Mouse (Mus musculus): ENCODE measurements around the gene Gm10271. TPM values are rescaled to one million over a fixed set of nuclear protein-coding genes. Genes with fewer than 3 reads are reported as not detected.

The Gm10271 gene
- polyA plus RNA-seq, 1 experiment from 2014 or later = not detected

GRCm38 (mm10) chr10:117009691-117010090, 37.3 kb upstream of the Gm10271 start:
- ATAC-seq = no peak
- Histone ChIP-seq H3K27ac (ENCODE audit: low read depth) (no peak overlapping the region), H3K36me3 (replicated peaks; ENCODE audit: insufficient read depth, low read length) (no peaks in the 10 kb centered on the region), H3K9me3 (ENCODE audit: low read length) (no peaks in the 10 kb centered on the region), H3K4me2 (ENCODE audit: low read depth, low read length) (no peak overlapping the region), H3K9ac (replicated peaks) (no peak overlapping the region), H3K4me1 (ENCODE audit: insufficient read depth) (no peaks in the 10 kb centered on the region), H3K4me3 (ENCODE audit: low read depth, low read length) (no peak overlapping the region), H3K27me3 (ENCODE audit: insufficient read depth, low read length) (no peaks in the 10 kb centered on the region)
- DNase-seq = no peak
- TF ChIP-seq CTCF (IDR thresholded peaks at IDR 0.05; ENCODE audit: low read depth) (no peak), EP300 (IDR thresholded peaks at IDR 0.05; ENCODE audit: low read depth) (no peak)
- 73% methylated on average over 6 of the region's 6 CpGs for whole genome bisulfite sequencing (ENCODE audit: insufficient replicate concordance)

GRCm38 (mm10) chr10:117005707-117006464, 33.5 kb upstream of the Gm10271 start:
- Histone ChIP-seq H3K36me3 (replicated peaks; ENCODE audit: insufficient read depth, low read length) (no peaks in the 10 kb centered on the region), H3K4me1 (ENCODE audit: insufficient read depth) (no peaks in the 10 kb centered on the region), H3K27ac (ENCODE audit: low read depth) (no peak overlapping the region), H3K4me2 (ENCODE audit: low read depth, low read length) (no peak overlapping the region), H3K9ac (replicated peaks) (no peak overlapping the region), H3K9me3 (ENCODE audit: low read length) (no peaks in the 10 kb centered on the region), H3K27me3 (ENCODE audit: insufficient read depth, low read length) (no peaks in the 10 kb centered on the region), H3K4me3 (ENCODE audit: low read depth, low read length) (no peak overlapping the region)
- ATAC-seq = no peak
- 64% methylated on average over 12 of the region's 12 CpGs for WGBS (ENCODE audit: insufficient replicate concordance)
- no peak for DNase-seq
- TF ChIP-seq CTCF (IDR thresholded peaks at IDR 0.05; ENCODE audit: low read depth) = no peak
- TF ChIP-seq EP300 (IDR thresholded peaks at IDR 0.05; ENCODE audit: low read depth) = no peak

GRCm38 (mm10) chr10:117004695-117005094, 32.3 kb upstream of the Gm10271 start:
- DNase-seq (no peak), ATAC-seq (no peak)
- no peaks in the 10 kb centered on the region for H3K9me3 ChIP-seq (ENCODE audit: low read length)
- H3K9ac ChIP-seq (replicated peaks) = no peak overlapping the region
- no peak overlapping the region for H3K27ac ChIP-seq (ENCODE audit: low read depth)
- no peaks in the 10 kb centered on the region for H3K4me1 ChIP-seq (ENCODE audit: insufficient read depth)
- TF ChIP-seq EP300 (IDR thresholded peaks at IDR 0.05; ENCODE audit: low read depth) (no peak), CTCF (IDR thresholded peaks at IDR 0.05; ENCODE audit: low read depth) (no peak)
- H3K4me3 ChIP-seq (ENCODE audit: low read depth, low read length) = no peak overlapping the region
- H3K4me2 ChIP-seq (ENCODE audit: low read depth, low read length) = no peak overlapping the region
- H3K36me3 ChIP-seq (replicated peaks; ENCODE audit: insufficient read depth, low read length) = no peaks in the 10 kb centered on the region
- WGBS (ENCODE audit: insufficient replicate concordance) = 81% methylated on average over 5 of the region's 5 CpGs
- no peaks in the 10 kb centered on the region for H3K27me3 ChIP-seq (ENCODE audit: insufficient read depth, low read length)

GRCm38 (mm10) chr10:117000975-117001374, 28.6 kb upstream of the Gm10271 start:
- DNase-seq (no peak), ATAC-seq (no peak)
- Histone ChIP-seq H3K27ac (ENCODE audit: low read depth) (no peak overlapping the region), H3K9ac (replicated peaks) (no peak overlapping the region), H3K4me3 (ENCODE audit: low read depth, low read length) (no peak overlapping the region), H3K27me3 (ENCODE audit: insufficient read depth, low read length) (no peaks in the 10 kb centered on the region), H3K4me2 (ENCODE audit: low read depth, low read length) (no peak overlapping the region), H3K36me3 (replicated peaks; ENCODE audit: insufficient read depth, low read length) (no peaks in the 10 kb centered on the region), H3K4me1 (ENCODE audit: insufficient read depth) (peaks cover 3% of the 10 kb centered on the region; the same call in 1 of the 2 replicates), H3K9me3 (ENCODE audit: low read length) (no peaks in the 10 kb centered on the region)
- TF ChIP-seq EP300 (IDR thresholded peaks at IDR 0.05; ENCODE audit: low read depth) (no peak), CTCF (IDR thresholded peaks at IDR 0.05; ENCODE audit: low read depth) (no peak)
- 60% methylated on average over 12 of the region's 12 CpGs for WGBS (ENCODE audit: insufficient replicate concordance)

- H3K4me1 ChIP-seq (ENCODE audit: insufficient read depth) = peaks cover 5% of the 10 kb centered on the region; the same call in 1 of the 2 replicates
- DNase-seq = no peak
Measured at GRCm38 (mm10) chr10:116998716-116999455, 26.5 kb upstream of the Gm10271 start.

GRCm38 (mm10) chr10:116996236-116996600, 23.8 kb upstream of the Gm10271 start:
- H3K4me1 ChIP-seq (ENCODE audit: insufficient read depth) = peaks cover 5% of the 10 kb centered on the region; the same call in 1 of the 2 replicates
- H3K27me3 ChIP-seq (ENCODE audit: insufficient read depth, low read length) = no peaks in the 10 kb centered on the region
- H3K9me3 ChIP-seq (ENCODE audit: low read length) = no peaks in the 10 kb centered on the region
- no peak overlapping the region for H3K4me2 ChIP-seq (ENCODE audit: low read depth, low read length)
- H3K9ac ChIP-seq (replicated peaks) = no peak overlapping the region
- DNase-seq (peak; percentile 25), ATAC-seq (peak; percentile 66)
- 27% methylated on average over 6 of the region's 6 CpGs for WGBS (ENCODE audit: insufficient replicate concordance)
- no peak for TF ChIP-seq EP300 (IDR thresholded peaks at IDR 0.05; ENCODE audit: low read depth)
- no peak for TF ChIP-seq CTCF (IDR thresholded peaks at IDR 0.05; ENCODE audit: low read depth)
- H3K36me3 ChIP-seq (replicated peaks; ENCODE audit: insufficient read depth, low read length) = no peaks in the 10 kb centered on the region
- H3K27ac ChIP-seq (ENCODE audit: low read depth) = no peak overlapping the region
- no peak overlapping the region for H3K4me3 ChIP-seq (ENCODE audit: low read depth, low read length)

More at GRCm38 (mm10) chr10:116998716-116999455, 26.5 kb upstream of the Gm10271 start:
- Histone ChIP-seq H3K9me3 (ENCODE audit: low read length) (no peaks in the 10 kb centered on the region), H3K4me3 (ENCODE audit: low read depth, low read length) (no peak overlapping the region), H3K4me2 (ENCODE audit: low read depth, low read length) (no peak overlapping the region), H3K27ac (ENCODE audit: low read depth) (no peak overlapping the region), H3K27me3 (ENCODE audit: insufficient read depth, low read length) (no peaks in the 10 kb centered on the region), H3K9ac (replicated peaks) (no peak overlapping the region), H3K36me3 (replicated peaks; ENCODE audit: insufficient read depth, low read length) (no peaks in the 10 kb centered on the region)
- WGBS (ENCODE audit: insufficient replicate concordance) = 79% methylated on average over 17 of the region's 17 CpGs
- TF ChIP-seq CTCF (IDR thresholded peaks at IDR 0.05; ENCODE audit: low read depth) = no peak
- no peak for TF ChIP-seq EP300 (IDR thresholded peaks at IDR 0.05; ENCODE audit: low read depth)
- no peak for ATAC-seq

Measured in liver, postnatal 0 days (tissue).